In the genomic region with DNA sequence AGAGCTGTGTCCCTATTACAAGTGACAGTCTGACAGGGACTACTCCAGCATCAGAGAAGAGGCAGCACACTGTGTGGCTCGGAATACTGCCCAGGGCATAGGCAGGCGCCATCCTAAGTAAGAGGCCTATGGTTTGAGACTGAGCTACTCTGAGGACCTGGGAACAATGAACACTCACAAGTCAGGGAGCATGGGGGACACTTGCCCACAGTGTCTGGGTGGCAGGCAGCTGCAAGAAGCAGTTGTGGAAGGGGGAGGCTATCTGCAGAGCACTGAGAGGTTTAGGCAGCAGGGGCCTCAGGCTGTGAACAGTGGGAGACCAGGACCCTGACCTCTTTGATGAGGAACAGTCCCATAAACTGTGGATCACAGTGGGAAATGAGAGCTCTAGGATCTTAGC, we compare ENCODE assay signal across 23 mouse cellular contexts. TPM values are rescaled to one million over a fixed set of nuclear protein-coding genes. Genes with fewer than 3 reads are reported as not detected.
DNase-seq lines count a peak whose midpoint lies in the region; ATAC-seq and TF ChIP-seq lines count a peak whose summit lies in the region.
"Had no signal": no experiment of that assay in that cellular context is flagged by ENCODE, and none has a peak within 500 bp of the region (broad histone marks: within the 10 kb centered on the region; RNA-seq: fewer than 3 reads in every experiment).

No protein-coding gene starts in this region.

- no peak overlapping the region for H3K9ac ChIP-seq in hindbrain, embryonic 14.5 days
- H3K9ac ChIP-seq in limb, embryonic 11.5 days (ENCODE audit: low read length), result no peak overlapping the region
- H3K9ac ChIP-seq: limb, embryonic 15.5 days; liver, embryonic 14.5 days; lung, embryonic 14.5 days; midbrain, embryonic 15.5 days; neural tube, embryonic 13.5 days had no signal

- H3K9me3 ChIP-seq in hindbrain, embryonic 10.5 days, result no peaks in the 10 kb centered on the region
- no peaks in the 10 kb centered on the region for H3K9me3 ChIP-seq in hindbrain, embryonic 14.5 days (ENCODE audit: control insufficient read depth, low read length)
- H3K9me3 ChIP-seq in embryonic facial prominence, embryonic 10.5 days, result no peaks in the 10 kb centered on the region
- no peaks in the 10 kb centered on the region for H3K9me3 ChIP-seq in limb, embryonic 11.5 days (ENCODE audit: control insufficient read depth, low read length)
- H3K9me3 ChIP-seq: limb, embryonic 15.5 days; megakaryocyte, embryonic 14.5 days; midbrain, embryonic 15.5 days; neural tube, embryonic 13.5 days had no signal

- no peaks in the 10 kb centered on the region for H3K36me3 ChIP-seq in hindbrain, embryonic 10.5 days
- no peaks in the 10 kb centered on the region for H3K36me3 ChIP-seq in hindbrain, embryonic 14.5 days (replicated peaks; ENCODE audit: control insufficient read depth, insufficient read depth)
- no peaks in the 10 kb centered on the region for H3K36me3 ChIP-seq in embryonic facial prominence, embryonic 10.5 days (replicated peaks)
- H3K36me3 ChIP-seq in limb, embryonic 11.5 days (ENCODE audit: control insufficient read depth, insufficient read depth, low read length), result no peaks in the 10 kb centered on the region
- H3K36me3 ChIP-seq: limb, embryonic 15.5 days; midbrain, embryonic 15.5 days; neural tube, embryonic 13.5 days had no signal

- no peaks in the 10 kb centered on the region; the same call in 1 of the 2 replicates for H3K27me3 ChIP-seq in hindbrain, embryonic 10.5 days (ENCODE audit: insufficient read depth, poor library complexity, severe bottlenecking)
- H3K27me3 ChIP-seq in hindbrain, embryonic 14.5 days (ENCODE audit: control insufficient read depth, insufficient read depth, low read length), result no peaks in the 10 kb centered on the region; the same call in 1 of the 2 replicates
- H3K27me3 ChIP-seq in embryonic facial prominence, embryonic 10.5 days (replicated peaks; ENCODE audit: low read depth, poor library complexity, severe bottlenecking), result 0 out of 2 replicates have a peak, but pooled peaks cover 4% of the 10 kb centered on the region
- no peaks in the 10 kb centered on the region for H3K27me3 ChIP-seq in limb, embryonic 11.5 days (ENCODE audit: control insufficient read depth, insufficient read depth, low read length)
- H3K27me3 ChIP-seq: midbrain, embryonic 15.5 days had no signal

- H3K27ac ChIP-seq in hindbrain, embryonic 10.5 days, result peak overlapping the region; percentile 2
- no peak overlapping the region for H3K27ac ChIP-seq in hindbrain, embryonic 14.5 days
- H3K27ac ChIP-seq in embryonic facial prominence, embryonic 10.5 days (replicated peaks), result peak overlapping the region; percentile 37
- peak overlapping the region; percentile 82 for H3K27ac ChIP-seq in limb, embryonic 11.5 days (replicated peaks; ENCODE audit: low read depth, low read length)
- H3K27ac ChIP-seq: gastrocnemius, adult 2 months; kidney, postnatal 0 days; limb, embryonic 15.5 days; liver, embryonic 14.5 days; midbrain, embryonic 15.5 days; neural tube, embryonic 13.5 days had no signal

- peaks cover 8% of the 10 kb centered on the region; the same call in 1 of the 2 replicates for H3K4me1 ChIP-seq in hindbrain, embryonic 10.5 days (replicated peaks)
- H3K4me1 ChIP-seq in hindbrain, embryonic 14.5 days (replicated peaks; ENCODE audit: control insufficient read depth, insufficient read depth, low read length), result no peaks in the 10 kb centered on the region
- H3K4me1 ChIP-seq in embryonic facial prominence, embryonic 10.5 days, result peaks cover 29% of the 10 kb centered on the region
- peaks cover 12% of the 10 kb centered on the region for H3K4me1 ChIP-seq in limb, embryonic 11.5 days (ENCODE audit: control insufficient read depth, insufficient read depth, low read length)
- H3K4me1 ChIP-seq: midbrain, embryonic 15.5 days had no signal

- WGBS in hindbrain, embryonic 10.5 days, result 41% methylated on average over 2 of the region's 2 CpGs
- WGBS in hindbrain, embryonic 14.5 days, result 54% methylated on average over 2 of the region's 2 CpGs
- WGBS in embryonic facial prominence, embryonic 10.5 days, result 32% methylated on average over 2 of the region's 2 CpGs
- WGBS in limb, embryonic 11.5 days, result 32% methylated on average over 2 of the region's 2 CpGs

- H3K4me3 ChIP-seq in hindbrain, embryonic 10.5 days, result no peak overlapping the region
- H3K4me3 ChIP-seq in hindbrain, embryonic 14.5 days (replicated peaks; ENCODE audit: low read length), result no peak overlapping the region
- H3K4me3 ChIP-seq in embryonic facial prominence, embryonic 10.5 days, result no peak overlapping the region
- H3K4me3 ChIP-seq in limb, embryonic 11.5 days (ENCODE audit: low read depth, low read length), result no peak overlapping the region
- H3K4me3 ChIP-seq: gastrocnemius, adult 2 months; limb, embryonic 15.5 days; megakaryocyte, embryonic 14.5 days; midbrain, embryonic 15.5 days; myocyte; neural tube, embryonic 13.5 days had no signal

- ATAC-seq in hindbrain, embryonic 14.5 days (ENCODE audit: low FRiP score), result no peak
- peak; percentile 65 for ATAC-seq in limb, embryonic 11.5 days (ENCODE audit: insufficient number of reproducible peaks, low FRiP score, low TSS enrichment, low read depth)
- no peak for ATAC-seq in activated CD4-positive, CD25-positive, alpha-beta regulatory T cell, adult 4 months
- ATAC-seq: midbrain, embryonic 15.5 days had no signal

- no peak overlapping the region for H3K4me2 ChIP-seq in hindbrain, embryonic 14.5 days (replicated peaks)
- H3K4me2 ChIP-seq in limb, embryonic 11.5 days (ENCODE audit: low read depth, severe bottlenecking), result no peak overlapping the region
- H3K4me2 ChIP-seq: heart, embryonic 11.5 days; limb, embryonic 15.5 days; lung, embryonic 14.5 days; midbrain, embryonic 15.5 days; neural tube, embryonic 13.5 days had no signal

- DNase-seq in hindbrain, embryonic 10.5 days (ENCODE audit: low spot score), result no peak
- DNase-seq in hindbrain, embryonic 14.5 days (ENCODE audit: low spot score), result no peak
- peak; percentile 5 for DNase-seq in brain, embryonic 14.5 days (ENCODE audit: low read depth)
- no peak for DNase-seq in embryonic facial prominence, embryonic 10.5 days (ENCODE audit: low spot score)
- DNase-seq in limb, embryonic 11.5 days (ENCODE audit: low spot score), result peak; percentile 58
- DNase-seq in spleen, postnatal 14 days (ENCODE audit: low spot score in 2 of 2), result no peak
- no peak for DNase-seq in layer of hippocampus, postnatal 10 days (ENCODE audit: low spot score in 2 of 2)
- DNase-seq: adrenal gland, adult 8-10 months; cerebellum, adult 9-10 months; gastrocnemius, adult 2 months; kidney, adult 2 months; layer of hippocampus, adult 9-11 months; lung, embryonic 14.5 days; thymus, postnatal 14 days had no signal

- no peak for TF ChIP-seq CTCF in brain, embryonic 14.5 days (IDR thresholded peaks at IDR 0.05; ENCODE audit: borderline replicate concordance, extremely low read depth, insufficient read depth, insufficient read length)

- TF ChIP-seq POLR2A in brain, embryonic 14.5 days (IDR thresholded peaks at IDR 0.05; ENCODE audit: borderline replicate concordance, extremely low read depth, insufficient read depth, insufficient read length, poor library complexity, severe bottlenecking), result no peak

RNA-seq across cellular contexts. Expression of a gene that starts 35.6 kb away (rescaled TPM):
- polyA plus RNA-seq in hindbrain, embryonic 10.5 days (2016; fragmentation: Nextera tagmentation; extraction: Ambion mirVana), result 74.1 and 109 TPM in 2 replicates
- polyA plus RNA-seq in hindbrain, embryonic 14.5 days (2014; fragmentation: Nextera tagmentation; extraction: Ambion mirVana), result 72.7 and 74.2 TPM in 2 replicates
- polyA plus RNA-seq in brain, embryonic 14.5 days (2012; rRNA removed), result 43.0 and 58.8 TPM in 2 replicates
- 124 and 138 TPM in 2 replicates for polyA plus RNA-seq in embryonic facial prominence, embryonic 10.5 days (2016; fragmentation: Nextera tagmentation; extraction: Ambion mirVana)
- 152 and 153 TPM in 2 replicates for polyA plus RNA-seq in limb, embryonic 11.5 days (2014; fragmentation: Nextera tagmentation; extraction: Ambion mirVana)
- 100 to 1,000 TPM in 1 of 2 experiments, 10 to 100 TPM in 1; 94.5 to 114 TPM for polyA plus RNA-seq in activated CD4-positive, CD25-positive, alpha-beta regulatory T cell, adult 4 months (2017; shearing (Covaris generic))
- 10 to 100 TPM; 81.3 to 86.1 TPM for total RNA-seq in layer of hippocampus, postnatal 10 days (2021)

Comparison
In these comparisons a context has a peak if more than half of its experiments do, and no peak if none do; other contexts are left out.
1. DNase-seq: peak in brain, embryonic 14.5 days (single experiment) and limb, embryonic 11.5 days (single experiment); none in hindbrain, embryonic 10.5 days (single experiment), hindbrain, embryonic 14.5 days (single experiment), embryonic facial prominence, embryonic 10.5 days (single experiment), spleen, postnatal 14 days (0 of 2) and layer of hippocampus, postnatal 10 days (0 of 2).